Mouse (Mus musculus) cerebellum, adult 18-20 months (tissue): Measurements from ENCODE around the gene Slc30a1.

Experiments used
- DNase-seq, 2 experiments: peaks; one replicate each; pipeline ENCODE4 v3.0.0; 2021

Gene Slc30a1

DNA sequence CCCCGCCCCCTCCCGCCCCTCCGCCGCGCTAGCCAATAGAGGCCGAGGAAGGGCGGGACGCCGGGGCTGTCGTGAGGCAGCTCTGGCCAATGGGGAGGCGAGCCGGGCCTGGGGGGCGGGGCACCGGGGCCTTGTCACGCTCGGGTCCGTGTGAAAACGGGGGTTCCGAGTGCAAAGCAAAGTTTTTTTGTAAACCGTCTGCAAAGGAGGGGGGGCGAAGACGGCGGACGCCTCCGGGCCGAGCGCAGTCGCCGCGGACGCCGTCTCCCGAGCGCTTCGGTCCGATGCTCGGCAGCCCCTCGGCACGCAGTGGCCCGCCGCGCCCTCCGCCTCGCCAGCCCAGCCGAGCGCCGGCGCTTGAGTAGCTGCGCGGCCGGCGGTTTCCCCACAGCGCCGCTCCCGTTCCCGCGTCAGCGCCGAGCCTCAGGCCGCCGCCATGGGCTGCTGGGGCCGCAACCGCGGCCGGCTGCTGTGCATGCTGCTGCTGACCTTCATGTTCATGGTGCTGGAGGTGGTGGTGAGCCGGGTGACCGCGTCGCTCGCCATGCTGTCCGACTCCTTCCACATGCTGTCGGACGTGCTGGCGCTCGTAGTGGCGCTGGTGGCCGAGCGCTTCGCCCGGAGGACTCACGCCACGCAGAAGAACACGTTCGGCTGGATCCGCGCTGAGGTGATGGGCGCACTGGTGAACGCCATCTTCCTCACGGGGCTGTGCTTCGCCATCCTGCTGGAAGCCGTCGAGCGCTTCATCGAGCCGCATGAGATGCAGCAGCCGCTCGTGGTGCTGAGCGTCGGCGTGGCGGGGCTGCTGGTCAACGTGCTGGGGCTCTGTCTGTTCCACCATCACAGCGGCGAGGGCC is at the start of gene Slc30a1:
Gene Slc30a1, plus strand, starts transcription at position 197 of the 860 bp plus-strand sequence.
- DNase-seq = peak; percentile 99

DNA sequence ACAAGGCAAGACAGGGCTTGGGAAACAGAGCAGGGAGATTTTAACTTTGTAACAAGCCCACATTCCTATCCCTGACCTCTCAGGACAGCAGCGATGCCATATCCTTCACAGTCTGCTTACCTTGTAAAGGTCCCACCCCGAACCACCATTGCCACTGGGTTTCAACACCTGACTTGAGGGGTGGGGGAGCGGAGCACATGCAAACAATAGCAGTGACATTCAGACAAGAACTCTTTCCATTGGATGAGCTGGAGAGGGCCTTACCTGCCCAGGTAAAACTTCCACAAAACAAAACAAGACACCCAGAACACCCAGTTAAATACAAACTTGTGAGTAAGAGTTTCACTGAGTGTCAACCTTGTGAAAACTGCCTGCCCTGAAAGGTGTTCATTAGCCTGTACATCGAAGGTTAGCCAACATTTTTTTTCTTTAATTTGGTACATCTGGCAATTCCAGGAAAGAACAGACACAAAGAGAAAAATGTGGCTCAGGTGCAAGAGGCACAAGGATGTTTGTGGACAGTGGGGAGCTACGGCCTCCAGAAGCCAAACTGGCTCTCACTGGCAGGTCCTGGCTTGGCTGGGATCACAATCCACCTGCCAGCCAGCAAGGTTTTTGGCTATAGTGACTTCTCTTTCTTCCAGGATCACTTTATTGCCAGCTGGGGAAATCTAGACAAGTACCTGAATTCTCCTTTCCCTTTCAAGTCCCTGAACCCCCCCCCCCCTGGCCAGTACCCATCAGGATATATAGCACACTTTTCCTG is 49.5 kb upstream of the Slc30a1 start:
- DNase-seq = peak in 1 of 2 experiments; percentile 8

DNA sequence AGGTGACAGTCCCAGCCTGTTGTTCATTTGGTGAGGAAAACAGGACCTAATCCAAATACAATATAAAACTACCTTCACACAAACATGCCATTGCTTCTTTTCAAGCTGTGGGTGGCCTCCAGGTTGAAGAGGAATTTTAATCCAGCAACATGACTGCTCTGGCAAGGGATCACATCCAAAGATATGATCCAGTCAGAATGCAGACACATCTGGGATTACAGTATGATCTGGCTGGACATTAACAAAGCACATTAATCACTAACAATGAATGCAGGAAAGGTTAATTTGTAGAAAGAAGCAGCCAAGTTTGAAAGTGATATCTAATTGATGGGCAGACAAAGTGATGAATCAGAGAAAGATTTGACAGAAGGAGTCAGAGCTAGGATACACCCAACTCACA is 48.4 kb upstream of the Slc30a1 start:
- no peak for DNase-seq

DNA sequence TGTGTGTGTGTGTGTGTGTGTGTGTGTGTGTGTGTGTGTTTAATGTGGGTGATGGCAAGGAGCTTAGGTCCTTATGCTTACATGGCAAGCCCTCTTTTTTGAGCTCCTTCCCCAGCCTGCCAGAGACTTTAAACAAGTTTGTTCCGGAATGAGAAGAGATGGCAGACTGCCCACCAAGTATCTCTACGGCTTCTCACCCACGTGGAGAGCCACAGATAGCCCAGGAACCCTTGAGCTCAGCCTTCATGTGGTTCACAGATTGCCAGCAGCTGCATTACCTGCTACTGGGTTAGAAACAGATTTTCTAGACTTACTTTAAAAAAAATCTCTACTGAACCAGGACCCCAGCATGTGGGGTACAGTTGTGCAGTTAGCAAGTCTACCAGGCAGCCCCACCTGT is 46.7 kb upstream of the Slc30a1 start:
- DNase-seq = no peak

DNA sequence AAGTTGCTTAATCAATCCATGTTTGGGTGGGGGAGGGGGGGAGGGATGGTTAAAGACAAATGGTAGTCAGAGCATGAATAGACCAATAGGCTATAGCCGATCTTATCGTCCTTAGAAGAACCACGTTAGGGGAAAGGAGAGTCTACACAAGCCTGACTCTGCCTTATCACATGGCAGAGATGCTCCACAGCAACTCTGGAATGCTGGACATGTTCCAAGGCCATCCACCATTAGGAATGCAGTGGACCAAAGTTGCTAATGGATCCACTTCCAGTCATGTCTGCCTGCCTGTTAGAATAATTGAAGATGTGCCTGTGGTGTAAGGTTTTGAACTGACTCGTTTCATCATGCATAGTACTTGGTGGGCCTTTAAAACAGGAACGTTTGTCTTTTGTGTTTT is 45.3 kb upstream of the Slc30a1 start:
- no peak for DNase-seq

DNA sequence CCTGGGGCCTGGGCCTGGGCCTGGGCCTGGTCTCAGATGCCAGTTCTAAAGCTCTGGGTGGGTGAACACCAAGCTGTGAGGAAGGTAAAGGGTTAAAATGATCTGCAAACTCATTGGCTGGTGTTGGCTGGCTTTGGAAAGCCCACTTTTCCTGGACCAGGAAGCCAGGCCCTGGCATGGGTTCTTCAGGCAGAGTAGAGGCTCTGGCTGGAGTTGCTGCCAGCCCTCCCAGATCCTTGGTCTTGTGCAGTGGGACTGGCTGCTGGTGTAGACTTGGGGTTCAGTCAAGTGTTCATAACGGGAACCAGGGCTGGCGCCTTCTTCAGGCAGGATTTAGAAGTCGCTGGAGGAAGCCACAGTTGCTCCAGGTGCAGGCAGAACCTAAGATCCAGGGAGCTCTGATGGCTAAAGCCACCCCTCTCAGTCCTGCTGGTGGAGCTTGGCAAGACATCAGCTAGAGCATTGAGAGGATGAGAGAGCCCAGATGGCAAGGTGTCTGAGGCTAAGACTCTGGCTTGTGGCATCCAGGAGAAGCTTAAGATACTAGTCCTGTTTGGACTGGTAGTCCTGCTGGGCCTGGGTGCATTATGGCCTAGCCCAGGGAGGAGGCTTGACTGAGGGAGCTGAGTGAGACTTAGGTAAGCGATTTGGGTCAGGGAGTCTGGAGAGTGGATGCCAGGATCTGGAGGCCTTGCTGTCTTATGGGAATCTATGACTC is 42.6 kb upstream of the Slc30a1 start:
- peak; percentile 16 to 32 for DNase-seq

DNA sequence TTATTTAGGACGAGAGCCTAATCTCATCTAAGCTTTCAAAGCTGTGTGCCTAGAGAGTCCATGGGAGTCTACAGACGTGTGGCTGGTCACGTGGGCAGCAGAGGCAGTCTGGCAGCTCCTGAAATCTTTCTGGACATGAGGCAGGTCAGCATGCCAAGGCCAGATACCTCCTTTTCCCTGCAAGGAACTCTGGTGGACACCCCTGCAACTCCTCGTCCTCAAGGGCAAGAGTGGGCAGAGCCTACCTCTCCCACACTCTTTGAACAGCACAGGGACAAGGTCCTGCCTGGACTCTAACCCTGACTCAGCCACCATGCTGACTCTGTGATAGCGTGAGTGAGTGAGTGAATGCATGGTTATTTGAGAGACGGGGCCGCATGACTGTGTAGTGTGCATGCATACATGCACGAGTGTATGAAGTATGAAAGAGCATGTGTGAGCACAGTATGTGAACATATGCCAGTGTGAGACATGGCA is 42.0 kb upstream of the Slc30a1 start:
- DNase-seq = no peak

DNA sequence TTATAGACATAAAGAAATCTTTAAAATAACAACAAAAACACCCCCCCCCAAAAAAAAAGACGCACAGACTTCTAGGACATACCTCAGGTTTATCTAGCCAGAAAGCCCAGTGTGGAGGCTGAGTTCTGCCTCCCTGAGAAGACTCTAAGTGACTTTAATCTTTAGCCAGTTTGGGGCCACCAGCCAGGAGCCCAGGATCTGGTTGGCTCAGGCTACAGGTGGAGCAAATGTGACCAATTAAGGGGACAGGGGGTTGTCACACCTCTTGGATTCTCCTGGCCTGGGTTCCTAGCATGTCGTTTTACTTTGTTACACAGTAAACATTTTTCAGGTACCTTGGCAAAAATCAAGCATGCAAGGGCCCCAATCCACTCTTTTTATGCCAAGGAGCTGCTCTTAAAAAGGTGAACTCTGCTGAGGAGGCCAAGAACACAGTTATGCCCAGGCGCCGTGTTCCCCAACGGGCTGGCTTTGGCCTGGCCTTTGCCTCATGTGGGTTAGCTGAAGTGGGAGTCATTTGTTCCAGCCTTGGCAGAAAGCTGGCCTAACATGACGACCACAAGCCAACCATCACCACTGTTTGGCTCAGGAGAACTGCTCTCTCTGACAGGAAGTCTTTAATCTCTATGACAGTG is 34.4 kb upstream of the Slc30a1 start:
- no peak for DNase-seq

DNA sequence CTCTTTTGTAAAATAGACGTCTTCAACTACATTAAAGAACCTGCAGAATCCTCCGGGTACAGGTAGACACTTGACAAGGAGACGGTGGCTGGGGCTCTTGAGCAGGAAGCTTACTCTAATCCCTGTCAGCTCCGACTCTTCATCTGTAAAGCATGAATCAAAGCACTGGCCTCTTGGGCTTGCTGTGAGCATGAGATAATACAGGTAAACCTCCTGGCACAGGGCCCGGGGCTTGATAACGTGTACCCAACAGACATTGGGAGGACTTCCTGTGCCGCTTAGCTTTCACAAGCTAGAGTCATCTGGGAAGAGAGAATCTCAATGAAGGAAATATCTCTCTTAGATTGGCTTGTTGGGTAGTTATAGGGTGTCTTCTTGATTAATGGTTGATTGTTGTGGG is 31.6 kb upstream of the Slc30a1 start:
- no peak for DNase-seq

DNA sequence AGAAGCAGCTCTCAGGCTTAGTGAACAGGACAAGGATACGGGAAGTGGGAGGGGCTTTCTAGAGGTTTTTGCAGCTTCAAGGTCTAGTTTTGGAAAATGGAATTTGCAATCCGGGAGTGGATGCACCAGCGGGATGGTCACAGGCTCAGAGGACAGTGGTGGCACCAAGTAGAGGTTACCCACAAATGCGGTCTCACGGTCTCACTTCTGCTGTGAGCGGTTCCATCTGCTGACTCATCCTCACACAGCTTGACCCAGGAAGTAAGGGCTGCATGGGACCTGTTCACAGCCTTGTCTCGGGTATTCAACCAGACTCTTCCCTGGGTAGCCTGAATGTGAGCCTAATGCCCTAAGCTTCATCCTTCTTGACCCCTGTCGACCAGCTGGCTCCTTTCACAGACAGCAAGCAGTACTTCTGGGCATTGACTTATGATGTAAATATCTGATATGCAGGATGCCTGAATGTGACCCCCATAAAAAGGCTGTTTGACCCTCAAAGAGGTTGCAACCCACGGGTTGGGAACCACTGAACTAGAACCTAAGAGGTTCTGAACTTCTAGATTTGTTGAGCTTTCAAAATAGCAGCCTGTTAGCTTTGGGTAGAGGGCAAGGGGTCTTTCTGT is 30.8 kb upstream of the Slc30a1 start:
- DNase-seq = no peak

DNA sequence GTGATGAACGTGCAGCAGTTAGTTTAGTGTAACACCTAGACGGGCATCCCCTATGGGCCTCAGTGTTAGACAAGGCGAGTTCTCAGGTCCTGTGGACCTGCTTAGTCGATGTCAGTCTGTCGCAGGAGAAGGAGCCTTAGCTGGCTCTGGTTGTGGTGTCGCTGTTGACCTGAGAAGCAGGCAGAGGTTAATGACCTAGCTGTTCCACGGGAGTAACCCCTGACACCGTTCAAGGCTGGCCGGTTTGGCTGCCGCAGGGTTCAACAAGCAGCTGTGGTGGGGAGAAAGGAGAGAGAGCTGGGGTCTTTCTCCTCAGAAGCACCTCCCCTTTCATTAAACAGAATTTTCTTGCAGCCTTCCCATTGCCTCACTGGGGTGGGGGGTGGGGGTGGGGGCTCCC is 28.9 kb upstream of the Slc30a1 start:
- DNase-seq = no peak

DNA sequence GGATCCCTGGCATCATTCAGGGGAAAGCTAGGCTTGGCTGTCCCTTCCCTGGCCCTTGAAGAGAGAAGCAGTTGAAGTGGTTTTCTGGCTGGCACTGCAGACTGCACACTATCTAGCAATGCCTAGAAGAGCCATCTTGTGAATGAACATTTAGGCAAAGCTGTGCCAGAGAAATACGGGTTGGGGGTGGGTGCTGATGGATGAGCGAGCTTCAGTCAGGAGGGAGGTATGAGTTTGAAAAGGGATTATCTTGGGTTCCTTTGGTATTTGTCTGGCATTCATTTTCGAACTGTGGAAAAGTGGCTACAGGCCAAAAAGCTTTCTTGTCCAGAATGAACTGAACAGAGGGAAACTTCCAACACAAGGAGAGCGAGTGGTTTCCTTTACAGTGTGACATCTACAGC is 28.0 kb upstream of the Slc30a1 start:
- DNase-seq = no peak

DNA sequence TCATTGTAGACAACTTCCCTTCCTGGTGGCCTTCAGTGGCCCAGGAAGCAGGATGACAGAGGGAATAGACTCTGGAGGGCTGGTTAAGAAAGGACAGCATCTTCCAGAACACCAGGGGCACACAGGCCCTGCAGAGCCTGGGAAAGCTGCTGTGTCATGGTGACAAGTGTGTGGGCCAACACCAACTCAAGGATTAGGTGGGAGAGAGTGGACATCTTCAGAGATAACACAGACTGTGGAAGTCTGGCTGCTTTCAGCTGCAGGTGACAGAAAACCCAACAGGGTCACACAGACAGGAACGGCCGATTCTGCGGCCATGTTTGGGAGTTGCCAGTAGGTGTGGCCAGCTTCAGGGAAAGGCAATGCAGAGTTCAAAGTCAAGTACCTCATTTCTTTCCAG is 26.3 kb upstream of the Slc30a1 start:
- DNase-seq = no peak

DNA sequence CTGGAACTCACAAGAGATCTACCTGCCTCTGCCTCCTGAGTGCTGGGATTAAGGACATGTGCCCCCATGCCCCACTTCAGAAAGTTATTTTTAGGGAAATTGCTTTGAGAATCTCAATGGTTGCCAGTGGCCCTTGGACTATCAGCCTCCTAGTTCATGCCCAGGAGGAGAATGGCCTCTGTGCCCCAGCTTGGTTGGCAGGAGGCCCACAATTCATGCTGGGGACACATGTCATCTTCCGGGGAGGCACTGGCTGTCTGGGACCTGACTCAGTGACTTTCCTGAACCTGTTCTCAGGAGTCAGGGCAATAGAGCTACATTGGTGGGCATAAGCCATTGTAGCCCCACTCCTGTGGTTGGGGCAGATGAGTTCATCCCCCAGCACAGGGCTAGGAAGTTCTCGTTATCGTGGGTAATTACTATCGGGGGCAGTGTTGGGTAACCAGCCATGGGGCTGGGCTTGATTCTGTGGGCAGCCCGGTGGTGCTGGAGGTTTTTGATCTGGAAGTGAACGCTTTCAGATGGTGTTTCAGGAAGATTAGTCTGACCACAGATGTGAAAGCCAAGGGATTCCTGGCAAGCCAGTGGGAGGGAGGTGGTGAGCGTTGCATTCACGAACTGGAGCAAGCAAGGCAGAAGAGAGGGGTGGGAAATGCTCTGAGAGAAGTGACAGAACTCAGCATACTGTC is 25.5 kb upstream of the Slc30a1 start:
- no peak for DNase-seq

DNA sequence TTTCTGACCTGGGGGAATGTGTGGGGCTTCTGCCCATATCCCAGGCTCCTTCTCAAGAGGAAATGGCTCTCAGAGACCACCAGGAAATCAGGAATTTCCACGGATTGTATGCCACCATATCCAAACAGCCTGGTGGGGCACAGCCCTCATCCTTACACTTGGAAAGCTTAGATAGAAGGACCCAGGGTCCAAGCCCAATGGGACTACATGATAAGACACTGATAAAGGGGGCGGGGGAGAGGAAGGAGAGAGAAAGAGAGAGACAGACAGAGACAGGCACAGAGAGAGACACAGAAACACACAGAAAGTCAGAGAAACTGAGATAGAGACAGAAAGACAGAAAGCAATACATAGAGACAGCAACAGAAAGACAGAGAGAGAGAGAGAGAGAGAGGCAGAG is 24.9 kb upstream of the Slc30a1 start:
- DNase-seq = no peak

DNA sequence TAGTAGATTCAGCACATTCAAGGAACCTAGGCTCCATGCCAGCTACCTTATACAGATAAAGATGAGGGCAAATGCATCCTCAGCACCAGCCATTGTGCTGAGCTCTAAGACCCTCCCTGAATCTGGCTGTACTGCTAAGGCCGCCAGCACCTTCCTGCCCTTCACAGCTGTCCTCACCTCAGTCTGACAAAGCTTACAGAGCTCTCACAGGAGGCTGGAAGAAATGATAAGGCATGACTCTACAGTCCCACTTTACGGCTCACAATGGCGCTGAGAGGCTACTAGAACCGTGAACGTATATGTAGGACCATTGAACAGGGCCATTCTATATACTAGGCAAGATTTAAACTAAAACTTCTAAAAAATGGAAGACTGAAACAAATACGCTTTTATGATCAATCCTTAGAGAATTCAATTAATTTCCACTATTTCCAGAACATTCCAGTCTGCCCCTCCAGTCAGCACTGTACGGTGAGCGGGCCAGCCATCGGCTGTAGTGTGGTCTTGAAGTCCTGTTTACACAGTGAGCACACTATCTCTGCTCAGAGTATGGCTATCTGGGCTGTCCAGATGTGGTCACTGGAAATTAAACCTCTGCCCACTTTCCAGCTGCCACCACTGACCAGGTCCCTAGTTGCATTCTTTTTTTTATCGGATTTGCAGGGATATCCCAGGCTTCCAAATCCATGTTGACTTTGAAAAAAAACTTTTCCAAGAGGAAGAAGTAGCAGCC is 23.9 kb upstream of the Slc30a1 start:
- no peak for DNase-seq

DNA sequence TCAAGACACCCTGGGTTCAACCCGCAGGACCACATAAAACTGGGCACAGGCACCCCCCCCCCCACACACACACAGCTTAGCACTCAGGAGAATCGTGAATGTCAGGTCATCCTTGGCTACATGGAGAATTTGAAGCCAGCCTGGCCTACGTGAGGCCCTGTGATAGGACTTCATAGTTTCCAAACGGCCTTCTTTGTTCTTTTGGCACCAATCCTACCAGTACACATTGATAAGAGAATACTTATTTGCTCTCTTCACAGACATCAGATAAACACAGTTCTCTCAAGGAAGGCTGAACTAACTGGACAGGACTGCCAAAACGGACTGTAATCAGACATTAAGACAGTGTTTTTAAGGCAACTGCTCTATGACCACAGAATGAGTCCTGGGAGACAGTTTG is 22.9 kb upstream of the Slc30a1 start:
- DNase-seq = no peak

DNA sequence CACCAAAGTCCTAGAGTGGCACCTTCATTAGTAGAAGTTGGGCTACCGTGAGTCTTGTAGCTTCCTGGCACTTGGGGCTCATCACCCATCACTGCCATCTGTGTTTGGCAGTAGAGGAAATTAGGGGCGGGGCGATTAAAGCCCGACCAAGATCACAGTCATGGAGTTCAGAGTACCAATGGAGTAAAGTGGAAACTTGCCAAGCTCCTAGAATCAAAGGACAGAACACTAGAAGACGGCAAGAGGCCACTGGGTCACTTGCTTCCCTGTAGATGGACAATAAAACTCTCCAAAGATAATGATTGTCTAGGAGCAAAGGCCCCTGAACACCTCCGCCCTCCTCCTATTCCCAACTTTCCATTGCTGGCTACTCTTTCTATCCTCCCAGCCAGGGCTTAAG is 14.7 kb upstream of the Slc30a1 start:
- DNase-seq = no peak

DNA sequence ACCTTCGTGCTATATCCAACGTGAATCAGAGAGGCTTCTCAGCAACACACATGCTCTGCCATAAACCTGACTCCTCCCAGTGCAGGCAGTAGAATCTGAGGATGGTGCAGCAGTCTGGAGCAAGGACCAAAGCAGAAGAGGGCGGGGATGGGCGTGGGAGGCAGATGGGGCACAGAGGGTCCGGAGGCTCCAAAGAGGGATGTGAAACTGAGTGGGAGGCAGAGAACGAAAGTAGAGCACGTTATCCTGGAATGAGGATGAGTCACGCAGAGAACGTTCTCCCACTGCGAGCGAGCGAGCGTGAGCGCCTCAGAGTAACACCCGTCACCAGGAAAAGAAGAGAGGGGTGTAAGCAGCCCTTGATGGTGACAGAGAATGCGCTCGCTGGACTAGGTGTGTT is 12.2 kb upstream of the Slc30a1 start:
- no peak for DNase-seq

DNA sequence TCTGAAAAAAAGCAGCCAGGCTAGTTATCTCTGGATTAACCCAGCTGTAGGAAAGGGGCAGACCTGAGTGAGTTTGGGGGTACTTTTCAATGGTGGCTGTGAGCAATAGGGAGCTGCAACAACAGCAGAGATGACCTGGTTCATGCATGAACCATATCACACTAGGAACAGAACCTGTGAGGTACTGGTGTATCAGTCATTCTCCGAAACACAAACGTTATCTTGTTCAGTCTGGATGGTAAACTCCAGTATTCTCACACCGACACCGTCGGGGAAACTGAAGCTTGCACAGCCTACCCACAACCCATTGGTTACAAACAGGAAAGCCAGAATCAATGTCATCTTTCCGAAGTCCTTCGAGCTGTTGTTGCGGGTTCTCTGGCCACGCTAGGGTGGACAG is 11.7 kb upstream of the Slc30a1 start:
- no peak for DNase-seq
